Mouse (Mus musculus) spleen, embryonic (tissue): Measurements from ENCODE around the gene Ksr2.
"Not testable (repeated sequence)": the region's sequence is repeated elsewhere in the genome, so short reads cannot be mapped to it uniquely, and the experiment has no call there.

ENCODE experiments used
- CTCF ChIA-PET: fragments of 350-600 bp; sonication (Branson Sonifier 250); formaldehyde crosslinking; loops from one replicate; lab custom pipeline; 2022; lab: Charles Lee

Ksr2 gene

DNA sequence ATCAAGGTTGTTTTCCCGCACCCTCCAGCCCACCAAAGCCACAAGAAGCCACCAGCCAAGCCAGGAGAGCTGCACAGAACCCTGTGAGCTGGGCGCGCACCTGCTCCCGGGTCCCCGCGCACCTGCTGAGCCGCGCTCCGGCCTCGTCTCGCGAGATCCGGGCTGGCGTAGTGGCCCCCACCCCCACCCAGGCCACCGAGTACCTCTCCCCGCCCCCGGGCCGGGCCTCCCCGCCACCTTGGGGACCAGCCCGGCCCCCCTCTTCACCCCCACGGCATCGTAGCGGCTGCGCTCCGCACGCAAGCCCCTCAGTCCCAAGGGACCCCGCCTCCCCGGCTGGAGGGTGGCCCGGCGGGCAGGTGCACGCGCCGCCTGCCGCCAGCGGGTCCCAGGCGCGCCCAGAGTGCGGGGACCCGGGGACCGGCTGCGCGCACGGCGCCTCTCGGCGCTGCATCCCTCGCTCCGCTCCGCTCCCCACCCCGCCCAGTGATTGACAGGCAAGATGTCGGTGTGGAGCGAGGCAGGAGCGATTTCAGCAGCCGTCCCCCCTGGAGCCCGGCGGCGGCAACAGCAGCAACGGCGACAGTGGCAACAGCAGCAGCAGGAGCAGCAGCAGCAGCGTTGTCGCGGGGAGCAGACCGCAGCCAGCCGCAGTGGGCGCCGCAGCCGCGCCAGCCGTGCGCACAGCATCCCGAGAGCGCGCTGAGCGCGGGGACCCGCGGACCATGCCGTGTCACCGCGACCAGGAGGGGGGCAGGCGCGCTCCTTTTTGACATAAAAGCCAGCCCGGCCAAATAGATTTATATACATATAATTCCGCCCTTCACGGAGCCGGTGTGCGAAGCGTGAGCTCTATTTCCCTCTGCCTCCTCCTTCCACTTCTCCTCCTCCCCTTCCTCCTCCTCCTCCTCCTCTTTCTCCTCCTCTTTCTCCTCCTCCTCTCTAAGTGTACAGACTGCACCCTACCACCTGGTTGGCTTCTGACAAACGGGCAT lies at the start of gene Ksr2:
Ksr2 (plus strand) TSS at position 494 of the 995 bp plus-strand sequence.
- CTCF ChIA-PET: no interaction called here

DNA sequence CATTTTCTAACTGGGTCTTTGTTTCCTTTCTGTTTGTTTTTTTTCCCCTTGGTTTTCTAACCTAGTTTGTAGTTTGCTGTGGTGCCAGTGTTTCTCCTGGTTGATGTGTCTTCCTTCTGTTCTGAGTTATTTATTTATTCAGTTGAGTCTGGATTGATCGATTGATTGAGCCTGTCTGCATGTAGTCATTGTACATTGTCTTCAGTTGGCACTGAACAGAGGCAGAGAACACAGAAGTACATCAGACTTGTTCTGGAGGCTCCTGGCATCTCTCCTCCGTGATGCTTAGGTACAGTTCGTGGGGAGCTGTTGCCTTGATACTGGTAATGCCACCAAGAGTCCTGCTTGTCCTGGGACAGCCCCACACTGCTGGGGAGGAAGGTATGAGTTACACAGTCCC lies 49.0 kb upstream of the Ksr2 start:
- CTCF ChIA-PET: no interaction called here

DNA sequence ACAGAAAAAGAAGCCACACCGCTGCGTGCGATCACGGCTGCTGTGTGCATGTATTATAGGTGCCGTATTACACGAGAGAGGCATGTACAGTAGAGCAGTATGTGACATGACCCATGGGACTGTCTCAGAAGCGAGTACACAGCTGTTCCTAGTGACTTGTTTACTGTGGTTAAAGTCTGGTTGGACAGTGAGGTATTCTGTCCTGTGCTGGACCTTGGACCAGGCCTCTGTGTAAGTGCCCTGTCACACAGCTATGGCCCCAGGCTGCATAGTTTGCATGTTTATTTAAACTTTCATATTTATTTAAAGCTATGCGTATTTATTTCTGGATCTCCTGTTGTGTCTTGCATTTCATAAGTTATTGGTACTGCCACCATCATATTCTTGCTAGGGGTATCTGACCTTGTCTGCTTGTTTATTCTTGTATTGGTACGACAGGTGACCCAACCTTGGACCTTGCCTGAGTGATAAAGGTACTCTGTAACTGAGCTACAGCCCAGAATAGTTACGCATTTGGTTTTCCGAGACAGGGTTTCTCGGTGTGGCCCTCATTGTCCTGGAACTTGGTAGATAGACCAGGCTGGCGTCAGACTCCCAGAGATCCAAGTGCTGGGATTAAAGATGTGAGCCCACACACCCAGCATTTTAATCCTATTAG lies 47.8 kb upstream of the Ksr2 start:
- CTCF ChIA-PET: interaction anchor here (0.5 kb wide), 1 partner anchor 24 kb away, joined by 16 read pairs; no protein-coding TSS in a partner anchor

DNA sequence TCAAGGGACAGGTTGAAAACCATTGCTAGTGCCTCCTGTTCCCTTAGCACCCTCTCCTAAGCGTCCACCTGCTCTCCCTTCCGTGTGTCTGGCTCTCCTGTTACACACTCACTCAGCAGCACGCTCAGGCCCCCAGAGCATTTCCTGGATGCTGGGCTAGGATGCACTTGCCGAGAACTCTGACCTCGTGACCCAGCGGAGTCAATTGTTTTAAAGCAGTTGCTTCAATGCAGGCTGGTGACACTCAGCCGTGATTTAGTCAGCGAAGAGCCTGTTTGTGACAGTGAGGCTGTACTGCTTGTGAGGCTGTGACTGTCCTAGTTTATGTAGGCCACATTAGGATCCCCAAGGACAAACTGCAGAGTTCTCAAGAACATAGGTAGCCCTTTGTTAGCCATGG lies 46.6 kb upstream of the Ksr2 start:
- CTCF ChIA-PET: no interaction called here

DNA sequence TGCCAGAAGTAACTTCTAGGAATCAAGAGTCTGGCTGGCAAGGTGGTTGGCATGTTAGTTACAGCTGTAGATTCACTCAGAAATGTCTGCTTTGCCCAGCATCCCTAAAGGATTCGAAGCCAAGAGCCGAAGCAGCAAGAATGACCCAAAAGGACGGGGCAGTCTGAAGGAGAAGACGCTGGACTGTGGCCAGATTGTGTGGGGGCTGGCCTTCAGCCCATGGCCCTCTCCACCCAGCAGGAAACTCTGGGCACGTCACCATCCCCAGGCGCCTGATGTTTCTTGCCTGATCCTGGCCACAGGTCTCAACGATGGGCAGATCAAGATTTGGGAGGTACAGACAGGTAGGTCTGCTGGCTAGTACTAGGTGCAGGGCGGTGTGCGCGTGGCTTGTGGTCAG lies 43.2 kb upstream of the Ksr2 start:
- CTCF ChIA-PET: no interaction called here

DNA sequence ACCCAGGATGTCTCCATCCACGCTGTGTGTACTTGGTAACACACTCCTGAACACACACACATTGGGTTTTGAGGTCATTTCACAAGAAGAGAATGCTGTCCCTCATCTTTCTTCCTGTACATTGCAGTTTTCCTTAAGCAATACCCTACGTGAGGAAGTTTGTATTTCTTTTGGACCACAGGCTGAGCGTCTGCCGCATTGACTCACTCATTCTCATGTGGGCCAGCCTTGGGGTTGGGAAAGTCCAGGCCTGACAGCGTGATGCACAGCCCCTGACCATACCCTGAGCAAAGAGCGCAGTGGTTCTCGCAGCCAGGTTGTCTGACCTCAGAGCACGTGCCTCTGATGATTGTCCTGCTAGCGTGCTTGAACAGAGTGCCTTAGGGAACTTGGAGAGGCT lies 40.4 kb upstream of the Ksr2 start:
- CTCF ChIA-PET: no interaction called here

DNA sequence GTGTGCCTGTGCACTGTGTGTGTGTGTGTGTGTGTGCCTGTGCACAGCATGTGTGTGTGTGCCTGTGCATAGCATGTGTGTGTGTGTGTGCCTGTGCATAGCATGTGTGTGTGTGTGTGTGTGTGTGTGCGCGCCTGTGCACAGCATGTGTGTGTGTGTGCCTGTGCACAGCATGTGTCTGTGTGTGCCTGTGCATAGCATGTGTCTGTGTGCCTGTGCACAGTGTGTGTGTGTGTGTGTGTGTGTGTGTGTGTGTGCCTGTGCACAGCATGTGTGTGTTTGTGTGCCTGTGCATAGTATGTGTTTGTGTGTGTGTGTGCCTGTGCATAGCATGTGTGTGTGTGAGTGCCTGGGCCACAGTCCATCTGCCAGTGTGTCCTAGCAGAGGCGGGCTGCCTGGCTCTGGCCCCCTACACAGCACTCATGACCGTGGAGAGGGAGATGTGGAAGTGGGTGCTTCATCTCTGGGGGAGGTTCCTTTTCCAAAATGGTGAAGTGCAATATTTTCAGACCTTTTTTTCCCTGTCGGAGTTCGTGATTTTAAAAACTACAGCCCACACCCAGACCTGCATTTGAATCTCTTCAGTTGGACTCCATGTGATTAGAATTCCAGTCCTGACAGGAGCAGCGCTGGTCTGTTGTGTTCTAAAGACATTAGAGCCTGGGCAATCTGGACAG lies 39.3 kb upstream of the Ksr2 start:
- CTCF ChIA-PET: no interaction called here

DNA sequence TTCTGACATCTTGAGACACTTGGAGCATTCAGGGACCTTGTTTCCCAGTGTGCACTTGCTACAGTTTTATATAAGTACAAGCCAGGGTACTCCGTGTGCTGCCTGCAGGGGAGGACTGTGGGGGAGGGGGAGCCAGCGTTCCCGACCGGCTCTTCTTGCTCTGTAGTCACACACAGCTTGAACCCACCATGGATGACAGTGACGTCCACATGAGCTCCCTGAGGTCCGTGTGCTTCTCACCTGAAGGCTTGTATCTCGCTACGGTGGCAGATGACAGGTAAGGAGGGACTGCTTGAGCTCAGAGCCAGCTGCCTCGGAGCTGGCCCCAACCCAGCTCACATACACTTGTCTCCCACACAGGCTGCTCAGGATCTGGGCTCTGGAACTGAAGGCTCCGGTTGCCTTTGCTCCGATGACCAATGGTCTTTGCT lies 37.5 kb upstream of the Ksr2 start:
- CTCF ChIA-PET: interaction anchor here (0.6 kb wide), 1 partner anchor 19 kb away, joined by 3 read pairs; the partner anchor contains the start of gene Wsb2

DNA sequence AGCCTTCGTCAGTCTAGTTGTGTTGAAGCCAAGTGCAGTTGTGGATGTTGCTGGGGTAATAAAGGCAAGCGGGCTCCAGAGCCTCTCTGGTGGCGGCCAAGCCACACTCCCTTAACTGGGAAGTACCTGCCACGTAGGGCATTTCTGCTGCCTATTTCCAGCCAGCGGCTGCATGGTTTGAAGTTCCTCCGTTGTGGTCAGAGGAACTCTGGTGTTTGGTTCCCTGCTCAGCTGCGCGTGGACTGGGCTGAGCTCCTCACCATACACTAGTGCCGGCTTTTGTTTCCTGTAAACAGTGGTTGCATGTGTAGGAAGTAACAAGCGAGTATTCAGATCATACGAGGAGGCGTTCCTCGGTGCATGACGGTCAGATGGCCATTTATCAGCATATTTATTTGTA lies 36.1 kb upstream of the Ksr2 start:
- CTCF ChIA-PET: not testable (repeated sequence)

DNA sequence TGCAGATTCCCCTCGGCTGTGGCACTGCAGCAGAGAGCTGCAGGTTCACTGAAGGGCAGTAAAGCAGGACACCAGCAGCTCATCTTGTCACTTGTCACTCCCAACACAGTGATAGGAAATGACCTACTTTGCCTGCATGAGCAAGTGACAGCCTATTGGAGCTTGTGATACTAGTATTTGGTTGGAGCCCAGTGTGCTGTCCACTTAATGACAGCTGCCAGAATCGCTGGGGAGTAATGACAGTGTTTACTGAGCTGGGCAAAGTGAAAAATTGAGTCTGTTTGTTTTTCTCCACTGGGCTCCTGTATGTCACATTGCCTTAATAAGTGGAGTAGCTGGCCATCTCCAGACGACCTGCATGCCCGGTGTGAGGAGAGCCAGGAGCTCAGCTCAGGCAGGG lies 33.6 kb upstream of the Ksr2 start:
- CTCF ChIA-PET: no interaction called here

DNA sequence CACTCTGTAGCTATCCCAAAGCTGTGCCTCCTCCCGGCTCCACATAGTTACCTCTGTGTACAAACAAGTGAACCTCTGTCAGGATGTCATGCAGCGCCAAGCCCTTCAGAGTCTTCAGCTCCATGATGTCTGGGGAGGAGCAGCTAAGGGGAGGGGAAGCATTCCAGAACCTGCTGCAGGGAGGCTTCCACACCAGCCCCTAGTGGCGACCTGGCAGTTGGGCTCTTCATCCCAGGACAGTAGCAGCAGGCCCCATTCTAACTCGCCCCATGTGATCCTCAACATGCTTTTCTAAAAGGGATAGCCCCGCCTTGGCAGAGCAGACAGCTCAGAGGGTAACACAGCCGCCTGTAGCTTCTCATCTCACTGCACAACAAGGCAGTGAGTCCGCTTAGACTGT lies 32.0 kb upstream of the Ksr2 start:
- CTCF ChIA-PET: no interaction called here

DNA sequence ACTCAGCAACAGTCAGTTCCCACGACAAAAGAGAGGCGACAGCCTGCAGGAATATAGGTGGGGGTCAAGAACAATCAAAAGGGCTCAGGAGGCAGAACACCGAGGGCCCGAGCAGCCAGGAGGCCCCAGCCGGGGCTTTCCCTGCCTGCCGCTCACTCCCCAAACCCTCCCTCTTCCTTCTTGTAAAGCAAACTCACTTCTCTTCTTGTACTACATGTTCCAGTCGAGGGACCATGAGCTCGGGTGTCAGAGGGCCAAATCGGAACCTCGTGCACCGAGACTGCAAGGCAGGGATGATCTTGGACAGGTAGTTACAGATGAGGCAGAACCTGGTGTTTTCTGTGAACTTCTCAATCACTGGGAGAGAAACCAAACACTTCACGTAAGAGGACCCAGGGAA lies 30.6 kb upstream of the Ksr2 start:
- CTCF ChIA-PET: interaction anchor here (0.8 kb wide), 1 partner anchor 76 kb away, joined by 4 read pairs; no protein-coding TSS in a partner anchor

DNA sequence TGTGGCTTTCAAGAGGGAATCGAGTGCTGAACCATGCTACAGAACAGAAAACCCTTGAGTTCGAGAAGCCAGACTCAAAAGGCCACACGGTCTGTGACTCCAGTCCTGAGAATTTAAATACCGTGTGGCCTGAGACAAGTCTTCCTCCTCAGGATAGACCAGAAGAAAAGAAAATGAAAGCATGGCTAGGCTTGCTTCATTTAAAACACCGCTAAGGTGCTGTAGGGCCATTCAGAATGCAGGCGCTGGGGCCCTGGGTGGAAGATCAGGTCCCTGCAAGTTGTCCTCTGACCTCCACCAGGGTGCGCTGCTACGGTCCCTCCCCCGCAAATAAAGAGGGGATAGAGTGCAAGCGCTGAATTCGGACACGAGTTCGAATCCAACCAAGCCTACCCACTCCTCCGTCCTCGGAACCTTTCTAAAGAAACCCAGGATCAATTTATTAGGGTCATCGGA lies 25.5 kb upstream of the Ksr2 start:
- CTCF ChIA-PET: no interaction called here

DNA sequence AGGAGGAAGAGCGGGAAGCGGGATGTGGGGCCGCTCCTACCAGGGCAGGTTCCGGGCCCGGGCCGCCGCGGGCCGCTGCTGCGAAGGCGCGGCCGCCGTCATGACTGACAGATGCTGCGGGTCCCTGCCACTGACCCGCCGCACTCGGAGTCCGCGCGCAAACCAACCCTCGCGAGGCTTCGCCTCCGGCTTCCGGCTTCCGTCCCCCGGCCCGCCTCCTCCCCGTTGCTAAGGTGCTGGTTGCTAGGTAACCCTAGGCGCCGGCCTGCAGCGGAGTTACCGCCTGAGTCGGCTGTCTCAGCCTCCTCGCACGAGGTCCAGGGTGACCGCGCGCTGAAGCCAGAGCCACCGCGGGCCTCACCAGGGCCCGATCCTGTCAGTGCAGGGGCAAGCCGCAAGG lies 24.9 kb upstream of the Ksr2 start, which contains the start of gene Rfc5:
Rfc5 (minus strand) TSS at position 171 of the 400 bp plus-strand sequence.
- CTCF ChIA-PET: no interaction called here

DNA sequence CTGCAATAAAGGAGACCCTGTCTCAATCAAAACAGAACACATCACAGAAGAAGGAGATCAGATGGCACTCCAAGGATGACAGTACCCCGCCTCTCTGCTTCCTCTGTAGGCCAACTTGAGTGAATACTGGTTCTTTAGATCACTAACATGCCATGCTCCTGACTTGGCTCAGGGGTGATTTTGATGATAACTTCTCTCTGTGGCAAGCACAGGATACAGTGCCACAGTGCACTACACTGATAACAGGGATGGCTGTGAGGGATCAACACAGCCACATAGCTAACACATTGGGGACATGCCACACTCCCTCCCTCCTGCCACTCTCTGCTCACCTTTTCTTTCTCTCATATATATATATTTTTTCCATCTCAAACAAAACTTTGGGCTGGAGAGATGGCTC lies 22.9 kb upstream of the Ksr2 start:
- CTCF ChIA-PET: interaction anchor here (0.5 kb wide), 1 partner anchor 112 kb away, joined by 6 read pairs; no protein-coding TSS in a partner anchor

DNA sequence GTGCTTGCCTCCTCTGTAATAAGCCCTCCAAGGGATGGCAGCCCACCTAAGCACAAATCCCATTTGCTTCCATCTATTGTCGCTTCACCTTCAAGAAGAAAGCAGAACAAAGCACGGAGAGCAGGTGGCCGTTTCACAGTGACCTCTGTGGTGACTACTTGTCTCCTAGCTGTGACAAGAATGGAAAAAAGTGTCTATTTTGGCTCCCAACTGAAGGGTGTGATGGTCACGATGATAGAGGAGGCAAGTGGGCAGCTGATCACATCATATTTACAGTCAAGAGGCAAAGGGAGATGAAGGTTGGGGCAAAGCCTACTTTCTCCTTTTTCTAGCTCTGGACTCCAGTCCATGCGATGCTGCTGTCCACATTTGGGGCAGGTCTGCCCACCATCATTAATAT lies 18.0 kb upstream of the Ksr2 start:
- CTCF ChIA-PET: interaction anchor here (0.5 to 0.7 kb wide), 3 partner anchors 84 to 327 kb away, joined by 3 to 5 read pairs (median 3); no protein-coding TSS in a partner anchor

DNA sequence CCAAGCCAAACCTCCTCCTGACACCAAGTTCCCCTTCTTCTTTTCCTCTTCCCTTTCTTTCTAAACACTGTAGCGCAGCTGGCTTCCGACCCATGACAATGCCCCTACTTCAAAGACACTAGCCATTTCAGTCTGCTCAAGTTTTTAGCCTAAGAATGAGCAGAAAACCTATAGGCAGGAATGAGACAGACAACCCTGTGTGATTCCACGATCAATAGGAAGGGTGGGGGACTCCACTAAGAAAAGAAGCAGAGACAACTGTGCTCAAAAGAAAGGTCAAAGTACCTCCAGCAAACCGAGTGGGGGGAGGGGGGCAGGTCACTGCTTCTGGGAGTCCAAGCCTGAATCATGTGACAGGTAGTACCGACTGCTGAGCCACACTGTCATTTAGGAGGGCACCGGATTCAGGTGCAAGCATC lies 17.2 kb upstream of the Ksr2 start:
- CTCF ChIA-PET: interaction anchor here (0.6 to 0.8 kb wide), 3 partner anchors 39 to 1820 kb away, joined by 3 read pairs; partner anchors contain the start of gene Wsb2

DNA sequence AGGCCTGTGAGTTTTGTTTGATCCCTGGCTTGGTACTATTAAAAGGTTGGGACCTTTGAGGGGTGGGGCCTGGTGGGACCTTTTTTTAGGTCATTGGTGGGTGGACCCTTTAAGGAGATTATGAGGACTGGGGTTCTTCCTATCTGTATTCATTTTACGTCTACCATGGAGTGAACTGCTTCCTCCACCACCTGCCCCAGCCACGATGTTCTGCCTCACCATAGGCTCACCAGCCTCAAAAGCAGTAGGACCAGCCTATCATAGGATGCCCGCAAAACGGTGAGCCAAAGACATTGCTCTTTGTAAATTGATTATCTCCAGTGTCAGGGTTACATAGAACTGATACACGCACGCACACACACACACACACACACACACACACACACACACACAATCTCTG lies 16.4 kb upstream of the Ksr2 start:
- CTCF ChIA-PET: interaction anchor here (0.8 kb wide), 1 partner anchor 40 kb away, joined by 3 read pairs; the partner anchor contains the start of gene Wsb2

DNA sequence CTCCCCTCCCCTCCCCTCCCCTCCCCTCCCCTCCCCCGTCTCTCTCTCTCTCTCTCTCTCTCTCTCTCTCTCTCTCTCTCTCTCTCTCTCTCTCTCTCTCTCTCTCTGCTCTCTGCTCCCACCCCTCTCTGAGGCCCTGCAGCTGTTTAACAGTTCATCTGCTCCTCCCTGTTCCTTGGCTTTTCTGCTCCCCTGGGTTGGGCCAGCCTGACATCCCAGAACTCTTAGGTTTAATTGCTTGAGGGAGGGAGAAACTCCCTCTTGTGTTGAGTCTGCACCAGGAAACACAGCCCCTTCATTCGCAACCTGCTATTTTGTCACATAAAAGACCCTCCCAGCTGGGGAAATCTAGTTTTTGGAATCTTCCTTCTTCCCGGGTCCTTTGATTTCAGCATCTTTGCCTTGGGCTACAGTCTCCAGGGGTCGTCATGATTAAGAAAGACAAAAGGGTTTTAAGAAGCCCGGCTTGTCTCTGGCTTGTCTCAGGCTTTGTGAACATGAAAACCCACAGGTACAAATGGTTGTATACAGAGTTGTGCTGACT lies 15.7 kb upstream of the Ksr2 start:
- CTCF ChIA-PET: no interaction called here

DNA sequence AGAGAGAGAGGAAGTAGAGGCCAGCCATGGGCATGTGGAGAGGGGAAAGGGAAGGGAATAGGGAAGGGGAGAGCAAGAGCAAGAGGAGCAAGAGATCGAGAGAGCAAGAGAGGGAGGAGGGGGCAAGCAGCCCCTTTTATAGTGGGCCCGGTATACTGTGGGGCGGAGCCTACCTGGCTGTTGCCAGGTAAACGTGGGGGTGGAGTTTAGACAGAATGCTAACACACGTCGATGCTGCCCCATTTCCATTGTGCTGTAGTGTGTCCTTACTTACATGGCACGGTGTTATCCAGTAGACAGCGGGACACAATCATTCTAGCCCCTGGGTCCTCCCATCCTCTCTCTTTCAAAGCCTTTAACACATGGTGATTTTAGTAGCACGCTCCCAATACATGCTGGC lies 14.5 kb upstream of the Ksr2 start:
- CTCF ChIA-PET: no interaction called here

DNA sequence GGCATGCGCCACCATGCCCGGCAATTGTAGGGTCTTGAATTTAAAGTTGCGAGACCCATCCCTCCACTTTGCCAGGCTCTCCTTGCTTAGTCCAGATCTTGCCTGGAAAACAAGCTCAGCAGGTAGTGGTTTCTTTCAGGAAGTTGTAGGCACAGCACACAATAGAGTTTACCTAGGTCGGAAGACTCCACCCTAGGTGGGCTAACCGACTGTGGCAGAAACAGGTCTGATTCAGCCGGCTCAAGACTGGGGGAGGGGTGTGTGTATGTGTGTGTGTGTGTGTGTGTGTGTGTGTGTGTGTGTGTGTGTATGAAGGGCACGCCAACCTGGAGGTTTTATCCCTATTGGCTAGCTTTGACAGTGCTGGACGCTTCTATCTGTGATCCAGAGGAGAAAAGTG lies 10.2 kb upstream of the Ksr2 start:
- CTCF ChIA-PET: no interaction called here
